Mouse (Mus musculus) lung, adult 2 months (tissue): Measurements from ENCODE around the gene Ssc4d.

ENCODE experiments used
- CTCF ChIP-seq: fragments of 200-500 bp; IDR thresholded peaks from 2 replicates; pipeline ENCODE4 v1.5.1; 2011; ENCODE audit warnings: mild to moderate bottlenecking, low read length, control low read depth; ENCODE audit not compliant: insufficient read depth
- POLR2A ChIP-seq: fragments of 200-500 bp; IDR thresholded peaks from 2 replicates; pipeline ENCODE4 v1.6.1; 2011; ENCODE audit warnings: low read depth, mild to moderate bottlenecking, control low read depth, low read length, borderline replicate concordance; ENCODE audit errors: extremely low read depth

DNA sequence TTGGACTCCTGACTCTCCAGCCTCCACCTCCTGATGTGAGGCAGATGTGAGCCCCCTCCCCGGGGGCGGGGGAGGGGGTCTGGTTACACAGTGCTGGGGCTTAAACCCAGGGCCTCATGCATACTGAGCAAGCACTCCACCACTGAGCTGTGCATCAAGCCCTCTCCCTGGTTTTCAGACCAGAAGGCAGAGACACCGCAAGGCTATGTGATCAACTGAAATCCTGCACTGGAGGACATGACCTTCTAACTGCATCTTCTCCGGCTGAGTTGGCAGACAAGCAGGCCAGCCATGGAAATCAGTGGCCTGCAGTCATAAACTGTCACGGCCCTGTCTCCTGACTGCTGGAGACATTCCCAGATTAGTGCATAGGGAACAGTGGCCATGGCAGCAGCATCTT lies 33.7 kb downstream of the Ssc4d start:
- TF ChIP-seq POLR2A (no peak), CTCF (no peak)
